Mouse (Mus musculus) activated CD4-positive, CD25-positive, alpha-beta regulatory T cell (primary cell): Measurements from ENCODE around the gene Olfr1006. TPM values are rescaled to one million over a fixed set of nuclear protein-coding genes. Genes with fewer than 3 reads are reported as not detected.

Experiments used
- polyA plus RNA-seq, 2 experiments: library from polyadenylated mRNA; unstranded; fragments of 100-300 nt; shearing (Covaris generic); gene quantifications; one replicate each; pipeline ENCODE4 v1.2.1; 2017

Gene Olfr1006
- under 1 TPM in 1 of 2 experiments, not detected in 1; 0.22 TPM for polyA plus RNA-seq

GRCm38 (mm10) chr2:85678667-85679066 is at the start of gene Olfr1006:
Olfr1006 (minus strand) TSS chr2:85678767.

GRCm38 (mm10) chr2:85715119-85715518 is 36.6 kb upstream of the Olfr1006 start, which contains the start of gene Olfr1009:
Olfr1009 (plus strand) TSS chr2:85715419.

GRCm38 (mm10) chr2:85689131-85689530 is 10.6 kb upstream of the Olfr1006 start, which contains the start of gene Olfr1008:
Olfr1008 (plus strand) TSS chr2:85689431.

GRCm38 (mm10) chr2:85664355-85664754 is 14.2 kb downstream of the Olfr1006 start, which contains the start of gene Olfr154:
Olfr154 (minus strand) TSS chr2:85664455.

GRCm38 (mm10) chr2:85650604-85651003 is 28.0 kb downstream of the Olfr1006 start, which contains the start of gene Olfr1002:
Olfr1002 (minus strand) TSS chr2:85650704.

Other genes with a start within 250 kb of the Olfr1006 start
- under 1 TPM in 1 of 2 experiments, not detected in 1; 0.39 TPM for gene Olfr994, start 242.3 kb downstream of the Olfr1006 start, polyA plus RNA-seq
- gene Olfr995, start 235.1 kb downstream of the Olfr1006 start, polyA plus RNA-seq, result under 1 TPM in 1 of 2 experiments, not detected in 1; 0.34 TPM
- gene 4833423E24Rik, start 159.7 kb downstream of the Olfr1006 start, polyA plus RNA-seq, result not detected
- gene Olfr996, start 99.6 kb downstream of the Olfr1006 start, polyA plus RNA-seq, result not detected
- not detected for gene Olfr998, start 89.8 kb downstream of the Olfr1006 start, polyA plus RNA-seq
- gene Olfr1000, start 66.9 kb downstream of the Olfr1006 start, polyA plus RNA-seq, result not detected
- not detected for gene Olfr1002, start 28.1 kb downstream of the Olfr1006 start, polyA plus RNA-seq
- gene Olfr154, start 14.3 kb downstream of the Olfr1006 start, polyA plus RNA-seq, result not detected
- not detected for gene Olfr1008, start 10.7 kb upstream of the Olfr1006 start, polyA plus RNA-seq
- not detected for gene Olfr1009, start 36.7 kb upstream of the Olfr1006 start, polyA plus RNA-seq
- gene Olfr1012, start 84.0 kb upstream of the Olfr1006 start, polyA plus RNA-seq, result not detected
- gene Olfr1013, start 88.3 kb upstream of the Olfr1006 start, polyA plus RNA-seq, result not detected
- not detected for gene Olfr1014, start 93.9 kb upstream of the Olfr1006 start, polyA plus RNA-seq
- gene Olfr1015, start 103.2 kb upstream of the Olfr1006 start, polyA plus RNA-seq, result under 1 TPM in 1 of 2 experiments, not detected in 1; 0.07 TPM
- gene Olfr1016, start 123.8 kb upstream of the Olfr1006 start, polyA plus RNA-seq, result not detected
- gene Olfr1018, start 139.7 kb upstream of the Olfr1006 start, polyA plus RNA-seq, result under 1 TPM in 1 of 2 experiments, not detected in 1; 0.50 TPM
- gene Olfr1019, start 166.7 kb upstream of the Olfr1006 start, polyA plus RNA-seq, result not detected
- under 1 TPM in 1 of 2 experiments, not detected in 1; 0.10 TPM for gene Olfr1020, start 168.3 kb upstream of the Olfr1006 start, polyA plus RNA-seq
- not detected for gene Olfr1022, start 189.8 kb upstream of the Olfr1006 start, polyA plus RNA-seq
- not detected for gene Olfr1023, start 206.9 kb upstream of the Olfr1006 start, polyA plus RNA-seq
- gene Olfr1024, start 226.3 kb upstream of the Olfr1006 start, polyA plus RNA-seq, result not detected
- gene Olfr1025-ps1, start 236.4 kb upstream of the Olfr1006 start, polyA plus RNA-seq, result under 1 TPM in 1 of 2 experiments, not detected in 1; 0.06 TPM
- gene Olfr1026, start 242.8 kb upstream of the Olfr1006 start, polyA plus RNA-seq, result under 1 TPM in 1 of 2 experiments, not detected in 1; 0.31 TPM